Mouse (Mus musculus) hindbrain, embryonic 10.5 days (tissue): Measurements from ENCODE around the gene Tas2r138. TPM values are rescaled to one million over a fixed set of nuclear protein-coding genes. Genes with fewer than 3 reads are reported as not detected.

ENCODE experiments used
- DNase-seq: peaks from one replicate; pipeline ENCODE4 v3.0.0-alpha.2; 2017; ENCODE audit warnings: low spot score
- H3K27ac ChIP-seq: fragments of 300-500 bp; sonication (generic); 2 replicates; pipeline ENCODE4 v1.5.1; 2016; ENCODE audit warnings: mild to moderate bottlenecking, moderate library complexity
- H3K27me3 ChIP-seq: fragments of 300-500 bp; sonication (generic); 2 replicates; pipeline ENCODE4 v1.6.1; 2016; ENCODE audit warnings: mild to moderate bottlenecking; ENCODE audit not compliant: poor library complexity, insufficient read depth, severe bottlenecking
- H3K36me3 ChIP-seq: fragments of 300-500 bp; sonication (generic); 2 replicates; pipeline ENCODE4 v1.6.1; 2016; ENCODE audit warnings: mild to moderate bottlenecking, moderate library complexity
- H3K4me1 ChIP-seq: fragments of 300-500 bp; sonication (generic); replicated peaks from 2 replicates; pipeline ENCODE4 v1.6.1; 2016; ENCODE audit warnings: mild to moderate bottlenecking
- H3K4me3 ChIP-seq: fragments of 300-500 bp; sonication (generic); 2 replicates; pipeline ENCODE4 v1.5.1; 2016; ENCODE audit warnings: mild to moderate bottlenecking, moderate library complexity
- H3K9me3 ChIP-seq: fragments of 300-500 bp; sonication (generic); 2 replicates; pipeline ENCODE4 v1.6.1; 2016; ENCODE audit warnings: mild to moderate bottlenecking, moderate library complexity
- WGBS: fragments of 180-500 bp; shearing (Covaris S2); methylation state at CpG from one replicate; pipeline ENCODE4 v1.1.7; 2016; 5-methylcytosine and 5-hydroxymethylcytosine counted together
- polyA plus RNA-seq: library from polyadenylated mRNA; unstranded; fragments of >200 nt; fragmentation: Nextera tagmentation; extraction: Ambion mirVana; gene quantifications from 2 replicates; pipeline ENCODE4 v1.2.1, GENCODE M21; 2016

Gene Tas2r138
- not detected in 2 replicates for polyA plus RNA-seq

GRCm38 (mm10) chr6:40613260-40613852, at the start of gene Tas2r138:
Tas2r138 (minus strand) TSS chr6:40613310.
- no peaks in the 10 kb centered on the region for H3K4me1 ChIP-seq
- no peaks in the 10 kb centered on the region for H3K9me3 ChIP-seq
- no peak within 1 kb of the TSS for H3K4me3 ChIP-seq
- no peaks in the 10 kb centered on the region for H3K36me3 ChIP-seq
- no peak within 1 kb of the TSS for H3K27ac ChIP-seq
- DNase-seq: no peak
- no peaks in the 10 kb centered on the region for H3K27me3 ChIP-seq
- WGBS: 92% methylated on average over 4 of the region's 4 CpGs

DNA sequence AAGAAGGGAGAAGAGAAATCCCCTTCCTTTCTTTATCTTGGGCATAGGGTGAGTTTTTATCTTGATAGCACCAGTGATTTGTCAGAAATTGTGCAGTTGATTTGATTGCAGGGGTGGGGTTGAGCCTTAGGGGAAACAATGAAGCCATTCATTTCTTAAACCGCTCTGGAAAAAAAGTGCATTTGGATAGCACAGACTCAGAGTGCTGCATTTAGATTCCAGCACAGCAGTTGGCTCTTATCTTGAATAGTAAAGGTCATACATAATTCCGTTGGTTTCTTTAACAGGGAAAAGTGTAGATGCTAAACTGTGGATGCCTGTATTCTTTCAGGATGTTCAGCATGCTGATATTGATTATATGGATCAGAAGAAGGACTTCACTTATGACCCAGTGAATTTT, 47.8 kb upstream of the Tas2r138 start:
- H3K27me3 ChIP-seq: no peaks in the 10 kb centered on the region
- H3K36me3 ChIP-seq: no peaks in the 10 kb centered on the region

DNA sequence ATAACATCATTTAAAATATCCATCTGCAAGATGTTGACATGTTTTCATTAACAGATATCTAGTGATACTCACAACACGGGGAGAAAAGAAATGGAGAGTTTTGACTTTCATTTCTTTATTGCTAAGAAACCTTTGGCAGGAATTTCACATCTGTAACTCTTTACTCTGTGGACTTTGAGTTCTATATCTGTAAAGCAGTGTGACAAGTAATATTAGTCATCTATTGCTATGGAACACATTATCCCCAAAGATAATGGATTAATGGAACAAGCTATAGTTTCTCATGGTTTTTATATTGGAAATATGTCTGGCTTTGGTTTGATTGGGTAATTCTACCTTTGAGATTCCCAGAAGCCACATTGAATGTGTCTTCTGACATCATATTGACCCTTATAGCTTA, 37.8 kb upstream of the Tas2r138 start:
- H3K36me3 ChIP-seq: no peaks in the 10 kb centered on the region
- no peaks in the 10 kb centered on the region for H3K27me3 ChIP-seq
- WGBS: 85% methylated on average over 1 of the region's 1 CpGs

More for the DNA sequence above, 47.8 kb upstream of the Tas2r138 start:
- 24% methylated on average over 2 of the region's 2 CpGs for WGBS
- H3K27ac ChIP-seq: no peak overlapping the region
- H3K9me3 ChIP-seq: no peaks in the 10 kb centered on the region
- no peak overlapping the region for H3K4me3 ChIP-seq
- no peak for DNase-seq
- H3K4me1 ChIP-seq: no peaks in the 10 kb centered on the region

DNA sequence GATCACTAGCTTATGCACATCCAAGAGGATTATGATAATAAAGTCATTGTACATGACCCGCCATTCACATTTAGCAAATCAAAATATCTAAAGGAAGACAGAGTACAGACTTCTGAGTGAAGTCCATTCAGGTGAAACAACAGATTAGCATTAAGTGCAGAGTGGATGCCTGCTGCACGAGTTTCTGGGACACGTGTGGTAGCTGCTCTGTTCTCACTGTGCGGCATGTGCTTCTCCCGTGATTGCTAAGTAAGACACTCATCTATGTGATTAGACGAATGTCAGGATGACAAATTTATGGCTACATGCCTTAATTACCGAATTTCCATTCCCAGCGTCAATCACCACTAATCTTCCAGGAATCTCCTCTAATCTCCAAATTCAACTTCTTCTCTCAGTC, 32.6 kb upstream of the Tas2r138 start:
- H3K27ac ChIP-seq: no peak overlapping the region
- 90% methylated on average over 8 of the region's 8 CpGs for WGBS
- H3K27me3 ChIP-seq: no peaks in the 10 kb centered on the region
- no peak for DNase-seq
- H3K9me3 ChIP-seq: no peaks in the 10 kb centered on the region
- no peaks in the 10 kb centered on the region for H3K36me3 ChIP-seq
- no peaks in the 10 kb centered on the region for H3K4me1 ChIP-seq
- H3K4me3 ChIP-seq: no peak overlapping the region

More for the DNA sequence above, 37.8 kb upstream of the Tas2r138 start:
- Histone ChIP-seq H3K9me3 (no peaks in the 10 kb centered on the region), H3K27ac (no peak overlapping the region), H3K4me1 (no peaks in the 10 kb centered on the region), H3K4me3 (no peak overlapping the region)
- DNase-seq: no peak

DNA sequence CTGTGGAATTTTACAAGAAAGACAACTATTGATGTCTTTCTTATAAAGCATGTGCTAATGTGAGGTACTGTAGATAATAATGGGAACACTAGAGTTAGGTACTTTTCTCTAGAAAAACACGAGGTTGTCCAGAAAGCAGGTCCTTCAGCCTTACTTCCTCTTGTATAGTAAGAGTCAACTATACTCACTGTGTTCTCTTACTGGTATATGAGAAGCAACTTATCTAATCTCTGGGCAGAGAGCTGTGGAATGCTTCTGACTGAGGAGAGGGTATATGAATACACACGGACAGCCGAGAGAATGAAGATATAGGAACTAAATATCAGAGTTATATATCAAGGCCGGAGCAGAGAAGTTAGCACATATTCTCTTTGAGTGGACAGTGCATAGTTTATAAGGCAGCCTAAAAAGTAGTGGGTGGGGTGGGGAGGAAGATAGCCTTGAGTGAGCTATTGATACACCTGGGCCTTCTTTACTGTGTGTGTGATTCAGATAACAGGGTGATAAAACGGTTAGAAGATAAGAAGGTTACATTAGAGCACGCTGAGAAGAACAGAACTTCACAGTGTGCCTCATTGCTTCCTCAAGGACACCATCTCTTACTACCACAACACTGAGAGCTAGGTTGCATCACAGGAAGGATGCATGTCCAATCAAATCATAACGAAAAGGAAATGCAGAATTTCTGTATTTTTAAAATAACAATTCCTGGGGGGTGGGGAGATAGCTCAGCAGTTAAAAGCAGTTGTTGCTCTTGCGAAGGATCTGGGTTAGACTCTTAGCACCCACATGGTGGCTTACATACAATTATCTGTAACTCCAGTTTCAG, 27.8 kb upstream of the Tas2r138 start:
- H3K36me3 ChIP-seq: no peaks in the 10 kb centered on the region
- WGBS: 88% methylated on average over 8 of the region's 8 CpGs
- H3K4me1 ChIP-seq: no peaks in the 10 kb centered on the region
- H3K27me3 ChIP-seq: no peaks in the 10 kb centered on the region
- no peaks in the 10 kb centered on the region for H3K9me3 ChIP-seq
- H3K4me3 ChIP-seq: no peak overlapping the region
- H3K27ac ChIP-seq: no peak overlapping the region
- DNase-seq: no peak

- DNase-seq: no peak
- H3K36me3 ChIP-seq: no peaks in the 10 kb centered on the region
- H3K4me3 ChIP-seq: no peak overlapping the region
- WGBS: 94% methylated on average over 5 of the region's 5 CpGs
- H3K27ac ChIP-seq: no peak overlapping the region
- H3K27me3 ChIP-seq: no peaks in the 10 kb centered on the region
- no peaks in the 10 kb centered on the region for H3K4me1 ChIP-seq
- no peaks in the 10 kb centered on the region for H3K9me3 ChIP-seq
Measured at GRCm38 (mm10) chr6:40637755-40638154, 24.6 kb upstream of the Tas2r138 start.

DNA sequence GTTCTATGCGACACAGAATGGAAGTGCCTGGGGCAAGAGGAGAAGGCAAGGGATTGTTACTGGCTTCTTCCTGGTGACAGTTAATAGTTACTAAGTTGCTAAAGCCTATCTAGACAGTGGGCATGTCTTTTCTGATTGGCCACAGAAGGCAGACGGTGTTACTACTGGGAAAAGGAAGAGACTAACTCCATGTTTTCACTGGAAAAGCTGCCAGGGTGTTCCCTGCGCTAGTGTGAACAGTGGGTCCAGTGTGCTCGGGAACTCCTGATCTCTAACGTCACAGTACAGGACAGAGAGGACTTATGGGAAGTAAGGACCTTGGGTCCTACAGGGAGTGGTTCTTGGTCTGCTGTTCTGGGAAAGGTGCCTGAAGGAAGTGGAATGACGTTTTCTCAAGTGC, 22.4 kb upstream of the Tas2r138 start:
- 84% methylated on average over 6 of the region's 6 CpGs for WGBS
- DNase-seq: no peak
- no peaks in the 10 kb centered on the region for H3K9me3 ChIP-seq
- no peaks in the 10 kb centered on the region for H3K27me3 ChIP-seq
- no peaks in the 10 kb centered on the region for H3K36me3 ChIP-seq
- no peaks in the 10 kb centered on the region for H3K4me1 ChIP-seq
- H3K27ac ChIP-seq: no peak overlapping the region
- H3K4me3 ChIP-seq: no peak overlapping the region

DNA sequence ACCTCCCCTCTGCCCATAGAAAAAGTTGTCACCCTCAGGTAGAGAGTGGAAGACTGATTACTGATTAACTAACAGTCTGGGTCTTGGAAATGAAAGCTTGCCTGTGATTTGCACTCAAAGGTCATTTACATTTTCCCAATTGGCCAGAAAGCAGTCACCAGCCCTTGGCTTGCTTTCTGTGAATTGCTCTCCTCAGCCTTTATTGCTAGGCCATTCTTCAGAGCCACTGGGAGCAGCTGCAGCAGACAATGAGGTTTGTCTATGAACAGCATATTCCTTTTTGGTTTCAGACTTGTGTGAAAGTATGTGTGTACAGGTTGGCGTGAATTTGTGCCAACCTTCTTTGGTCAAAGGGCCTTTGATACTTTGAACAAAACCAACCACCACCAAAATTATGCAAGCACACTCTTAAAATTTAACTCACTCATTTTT, 21.5 kb upstream of the Tas2r138 start:
- no peaks in the 10 kb centered on the region for H3K9me3 ChIP-seq
- H3K36me3 ChIP-seq: no peaks in the 10 kb centered on the region
- no peak for DNase-seq
- H3K27ac ChIP-seq: no peak overlapping the region
- H3K4me1 ChIP-seq: no peaks in the 10 kb centered on the region
- 60% methylated on average over 1 of the region's 1 CpGs for WGBS
- no peak overlapping the region for H3K4me3 ChIP-seq
- no peaks in the 10 kb centered on the region for H3K27me3 ChIP-seq

DNA sequence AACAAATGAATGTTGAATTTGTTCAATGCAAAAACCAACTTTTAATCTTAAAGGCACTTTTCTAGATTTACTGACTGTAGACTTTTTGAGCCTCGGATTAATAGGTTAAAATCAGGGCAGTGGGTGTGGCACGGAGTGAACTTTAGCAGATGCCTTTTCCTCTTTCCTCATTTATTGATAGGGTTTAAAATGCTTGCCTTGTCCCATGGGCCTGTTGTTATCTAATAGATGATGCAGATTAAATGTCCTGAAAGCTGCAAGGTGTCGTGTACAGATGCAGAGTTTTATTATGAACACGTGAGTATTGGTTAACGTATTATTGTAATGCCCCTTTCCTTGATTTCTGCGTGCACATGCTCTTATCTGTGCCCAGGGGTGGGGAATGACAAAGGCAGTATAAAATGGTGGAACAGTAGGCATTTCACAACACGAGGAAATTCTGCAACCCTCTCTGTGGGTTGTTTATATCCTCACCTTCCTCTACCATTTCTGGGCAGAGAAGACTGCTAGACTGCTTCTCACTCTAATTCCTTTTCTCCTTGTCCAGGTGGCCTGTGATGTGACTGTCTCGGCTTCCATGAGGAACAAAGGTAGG, 15.4 kb upstream of the Tas2r138 start, which contains the start of gene Mgam:
Gene Mgam, plus strand, starts transcription at position 426 of the 595 bp plus-strand sequence.
- 85% methylated on average over 8 of the region's 8 CpGs for WGBS
- no peaks in the 10 kb centered on the region for H3K27me3 ChIP-seq
- no peak within 1 kb of the TSS for H3K27ac ChIP-seq
- H3K36me3 ChIP-seq: no peaks in the 10 kb centered on the region
- H3K4me3 ChIP-seq: no peak within 1 kb of the TSS
- H3K9me3 ChIP-seq: no peaks in the 10 kb centered on the region
- no peak for DNase-seq
- H3K4me1 ChIP-seq: no peaks in the 10 kb centered on the region

DNA sequence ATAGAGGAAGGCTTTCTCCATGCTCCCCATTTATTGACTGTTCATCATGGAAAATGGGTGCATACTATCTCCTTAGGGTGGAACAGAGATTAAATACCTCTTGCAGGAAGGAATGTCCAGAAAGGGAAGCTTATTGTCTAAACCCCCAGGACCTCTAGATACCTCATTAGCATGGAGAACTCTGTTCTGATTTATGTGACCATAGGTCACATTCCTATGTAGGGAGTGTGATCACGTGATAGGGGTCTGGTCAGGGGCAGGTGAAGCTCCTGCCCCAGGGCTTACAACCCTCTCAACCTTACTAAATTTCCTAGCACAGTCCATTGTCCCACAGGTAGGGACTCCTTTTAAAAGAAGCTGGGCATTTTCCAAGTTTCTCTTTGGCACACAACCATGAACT, 13.0 kb upstream of the Tas2r138 start:
- Histone ChIP-seq H3K4me3 (no peak overlapping the region), H3K36me3 (no peaks in the 10 kb centered on the region), H3K27ac (no peak overlapping the region), H3K4me1 (no peaks in the 10 kb centered on the region), H3K9me3 (no peaks in the 10 kb centered on the region), H3K27me3 (no peaks in the 10 kb centered on the region)
- DNase-seq: no peak
- 71% methylated on average over 1 of the region's 1 CpGs for WGBS

- Histone ChIP-seq H3K9me3 (no peaks in the 10 kb centered on the region), H3K4me1 (no peaks in the 10 kb centered on the region), H3K4me3 (no peak overlapping the region), H3K27me3 (no peaks in the 10 kb centered on the region), H3K27ac (no peak overlapping the region), H3K36me3 (no peaks in the 10 kb centered on the region)
- WGBS: 23% methylated on average over 2 of the region's 2 CpGs
- peak; percentile 58 for DNase-seq
Measured at GRCm38 (mm10) chr6:40617965-40618364, 4.9 kb upstream of the Tas2r138 start.

DNA sequence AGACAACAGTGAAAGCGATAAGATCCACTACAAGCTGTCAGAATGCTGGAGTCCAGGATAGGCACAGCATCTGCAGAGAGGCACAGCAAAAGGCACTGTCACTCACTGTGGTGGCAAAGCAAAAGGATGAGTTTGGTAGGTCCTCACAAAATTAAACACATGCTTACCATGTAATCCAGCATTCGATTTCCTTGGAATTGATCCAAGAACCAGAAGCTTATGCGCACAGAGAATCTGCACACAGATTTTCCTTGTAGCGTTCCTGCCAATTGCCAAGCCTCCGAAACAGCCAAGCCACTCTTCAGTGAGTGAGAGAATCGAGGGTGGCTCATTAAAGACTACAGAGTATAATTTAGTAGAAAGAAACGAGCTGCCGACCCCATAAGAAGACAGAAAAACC, 2.9 kb downstream of the Tas2r138 start:
- H3K4me1 ChIP-seq: no peaks in the 10 kb centered on the region
- no peak overlapping the region for H3K4me3 ChIP-seq
- H3K36me3 ChIP-seq: no peaks in the 10 kb centered on the region
- no peaks in the 10 kb centered on the region for H3K9me3 ChIP-seq
- H3K27ac ChIP-seq: no peak overlapping the region
- no peaks in the 10 kb centered on the region for H3K27me3 ChIP-seq
- no peak for DNase-seq
- WGBS: 92% methylated on average over 8 of the region's 8 CpGs

DNA sequence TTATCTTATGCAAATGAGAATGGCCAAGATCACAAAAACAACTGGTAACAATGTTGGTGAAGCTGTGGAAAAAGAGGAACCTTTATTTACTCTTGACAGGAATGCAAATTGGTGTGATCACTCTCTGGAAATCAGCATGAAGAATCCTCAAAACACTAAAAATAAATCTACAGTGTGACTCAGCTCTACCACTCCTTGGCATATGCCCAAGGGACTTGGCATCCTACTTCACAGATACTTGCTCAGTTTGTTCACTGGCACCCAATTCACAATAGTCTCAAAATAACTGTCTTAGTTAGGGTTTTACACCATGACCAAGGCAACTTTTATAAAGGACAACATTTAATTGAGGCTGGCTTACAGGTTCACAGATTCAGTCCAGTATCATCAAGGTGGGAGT, 5.7 kb downstream of the Tas2r138 start:
- H3K27ac ChIP-seq: no peak overlapping the region
- no peak overlapping the region for H3K4me3 ChIP-seq
- no peaks in the 10 kb centered on the region for H3K36me3 ChIP-seq
- no peaks in the 10 kb centered on the region for H3K27me3 ChIP-seq
- H3K9me3 ChIP-seq: no peaks in the 10 kb centered on the region
- no peaks in the 10 kb centered on the region for H3K4me1 ChIP-seq
- no peak for DNase-seq
